Mouse (Mus musculus) c-Kit-positive CD71-negative TER-119-negative erythroid progenitor cells, embryonic 14.5 days (primary cell): Measurements from ENCODE around the gene Phactr1.

Experiments
- DNase-seq: peaks from one replicate; pipeline ENCODE4 v3.0.0-alpha.2; 2013; ENCODE audit warnings: low read depth

Phactr1 gene

DNA sequence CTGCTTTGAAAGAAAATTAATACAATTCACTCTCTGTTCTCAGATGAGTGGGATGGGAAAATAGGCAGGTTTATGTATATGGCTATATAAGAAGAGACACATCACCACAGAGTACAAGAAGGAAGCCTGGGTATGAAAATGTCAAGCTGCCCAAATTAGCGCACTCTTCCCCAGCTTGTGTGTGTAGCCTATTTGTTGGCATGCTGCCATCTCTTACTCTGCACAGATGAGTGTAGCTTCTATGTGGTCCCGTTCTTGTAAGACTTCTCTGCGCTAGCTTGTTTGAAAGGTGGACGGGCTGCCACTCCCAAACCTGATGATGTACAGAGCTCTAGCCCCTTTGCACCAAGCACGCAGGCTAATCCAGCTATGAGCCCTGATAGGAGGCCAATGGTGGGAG, 78.7 kb downstream of the Phactr1 start:
- DNase-seq: no peak

- DNase-seq: no peak
These were observed 80.6 kb downstream of the Phactr1 start for GRCm38 (mm10) chr13:42760907-42761544.

DNA sequence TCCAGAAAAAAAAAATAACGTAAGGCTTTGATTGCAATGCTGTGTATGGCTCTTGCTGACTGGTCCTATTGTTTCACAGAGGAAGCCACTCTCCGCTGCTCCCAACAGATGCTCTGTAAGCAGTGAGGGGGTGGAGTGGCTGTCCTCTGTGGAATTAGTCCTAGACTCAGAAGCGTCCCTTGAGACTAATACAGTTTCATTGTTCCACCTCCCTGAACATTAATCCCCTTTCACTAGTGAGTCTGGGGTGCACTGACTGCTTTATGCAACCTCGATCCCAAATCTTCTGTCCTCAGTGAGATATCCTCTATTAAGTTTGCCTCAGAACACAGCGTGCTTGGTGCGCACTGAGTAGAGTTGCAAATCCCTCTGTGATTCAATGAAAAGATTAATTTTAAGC, 91.9 kb downstream of the Phactr1 start:
- DNase-seq: no peak

- DNase-seq: no peak
These were observed 93.6 kb downstream of the Phactr1 start for GRCm38 (mm10) chr13:42774040-42774439.

DNA sequence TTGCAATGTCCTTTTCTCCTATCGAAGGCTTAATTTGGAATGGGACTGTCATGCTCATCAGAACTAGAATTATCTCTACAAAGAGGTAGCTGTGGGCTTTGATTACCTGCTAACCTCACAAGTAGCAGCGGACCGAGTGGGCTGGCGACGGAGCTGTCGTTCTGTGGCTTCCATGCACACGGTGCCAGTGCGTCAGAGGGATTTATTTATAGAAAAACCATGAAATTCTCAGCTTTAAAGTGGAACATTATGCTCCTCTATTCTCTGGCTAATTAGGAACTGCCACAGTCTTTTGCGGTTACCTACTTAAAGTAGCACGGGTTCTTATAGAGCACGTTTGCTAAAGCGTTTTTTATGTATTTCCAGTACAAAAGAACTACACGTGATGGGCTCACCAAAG, 101.7 kb downstream of the Phactr1 start:
- no peak for DNase-seq

- DNase-seq: no peak
These were observed 108.8 kb downstream of the Phactr1 start for GRCm38 (mm10) chr13:42789221-42789620.

GRCm38 (mm10) chr13:42792279-42792678, 111.9 kb downstream of the Phactr1 start:
- peak; percentile 7 for DNase-seq

DNA sequence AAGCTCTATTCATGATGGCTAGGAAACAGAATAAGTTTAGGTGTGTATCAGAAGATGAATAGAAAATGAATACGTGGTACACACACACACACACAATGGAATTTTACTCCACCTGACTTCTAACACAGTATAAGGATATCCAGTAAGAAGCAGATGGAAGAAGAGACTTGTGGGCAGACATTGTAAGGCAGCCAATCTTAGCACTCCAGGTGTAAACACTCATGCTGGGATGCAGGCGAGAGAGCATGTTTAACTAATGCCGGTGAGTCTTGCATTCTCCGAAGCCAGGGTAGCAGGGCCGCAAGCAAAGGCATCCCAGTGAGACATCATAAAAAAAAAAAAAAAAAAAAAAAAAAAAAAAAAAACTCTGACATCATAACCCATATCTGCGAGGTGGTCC, 120.1 kb downstream of the Phactr1 start:
- no peak for DNase-seq

DNA sequence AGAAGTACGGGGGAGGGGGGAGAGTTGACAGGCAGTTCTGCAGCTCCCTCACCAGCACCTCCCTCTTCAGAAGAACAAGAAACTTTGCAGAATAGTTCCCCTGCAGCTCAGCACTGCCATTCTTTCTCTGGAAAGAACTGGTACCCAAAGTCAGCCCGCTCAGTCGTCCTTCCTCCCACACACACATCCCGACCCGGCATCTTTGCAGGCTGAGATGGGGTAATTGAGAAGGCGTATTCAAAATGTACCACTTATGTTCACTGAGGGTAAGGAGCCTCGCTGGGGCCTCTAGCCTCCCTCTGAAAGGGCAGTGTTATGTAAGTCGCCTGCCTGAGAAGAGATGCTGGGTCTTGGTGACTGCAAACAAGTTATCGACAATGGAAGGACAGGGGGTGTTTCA, 123.9 kb downstream of the Phactr1 start:
- DNase-seq: no peak

DNA sequence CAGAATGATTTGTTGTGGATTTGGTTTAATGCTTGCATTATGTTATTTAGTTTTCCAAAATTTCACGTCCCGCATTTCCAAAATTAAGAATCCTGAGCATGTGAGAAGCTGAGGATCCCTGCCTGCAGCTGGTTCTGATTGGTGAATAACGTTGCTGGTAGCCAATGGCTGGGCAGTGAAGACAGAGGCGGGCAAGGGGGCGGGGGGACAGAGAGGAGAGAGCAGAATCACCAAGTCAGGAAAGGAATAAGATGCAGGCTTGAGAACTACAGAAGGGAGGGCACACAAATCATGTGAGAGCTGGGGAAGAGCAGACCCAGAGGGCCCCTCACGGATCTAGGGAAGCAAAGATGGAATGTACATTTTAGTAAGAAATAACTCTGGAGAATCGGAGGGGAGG, 132.3 kb downstream of the Phactr1 start:
- DNase-seq: no peak

GRCm38 (mm10) chr13:42818378-42818777, 138.0 kb downstream of the Phactr1 start:
- peak; percentile 33 for DNase-seq

- DNase-seq: no peak
These were observed 140.1 kb downstream of the Phactr1 start for GRCm38 (mm10) chr13:42820513-42820912.

DNA sequence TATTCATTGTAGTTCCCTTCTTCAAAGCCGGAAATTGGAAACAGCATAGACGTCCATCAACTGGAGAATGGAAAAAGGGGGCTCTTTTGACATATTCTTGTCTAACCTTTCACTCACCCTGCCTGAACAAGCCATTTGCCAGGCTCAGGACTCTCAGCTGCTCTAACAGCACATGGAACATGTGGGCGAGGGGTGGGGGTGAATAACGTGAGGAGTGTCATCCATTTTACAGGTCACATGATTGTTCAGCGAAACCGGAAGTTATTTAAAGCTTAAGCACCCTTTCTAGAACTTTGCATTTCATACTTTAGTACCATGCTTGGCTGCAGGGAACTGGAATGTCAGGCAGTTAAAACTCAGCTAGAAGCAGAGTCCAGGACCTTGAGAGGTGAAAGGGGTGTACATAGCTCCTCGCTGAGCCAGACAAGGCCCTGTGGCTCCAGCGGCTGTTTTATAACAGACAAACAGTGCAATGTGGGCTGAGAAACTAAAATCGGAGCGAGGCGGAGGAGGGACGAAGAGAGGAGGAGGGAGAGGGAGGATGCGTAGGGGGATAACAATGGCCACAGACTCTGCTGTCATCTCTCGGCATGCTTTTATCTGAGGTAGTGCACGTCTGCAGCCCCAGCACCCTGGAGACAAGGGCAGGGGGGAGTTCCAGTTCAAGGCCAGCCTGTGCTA, 141.1 kb downstream of the Phactr1 start:
- DNase-seq: no peak

DNA sequence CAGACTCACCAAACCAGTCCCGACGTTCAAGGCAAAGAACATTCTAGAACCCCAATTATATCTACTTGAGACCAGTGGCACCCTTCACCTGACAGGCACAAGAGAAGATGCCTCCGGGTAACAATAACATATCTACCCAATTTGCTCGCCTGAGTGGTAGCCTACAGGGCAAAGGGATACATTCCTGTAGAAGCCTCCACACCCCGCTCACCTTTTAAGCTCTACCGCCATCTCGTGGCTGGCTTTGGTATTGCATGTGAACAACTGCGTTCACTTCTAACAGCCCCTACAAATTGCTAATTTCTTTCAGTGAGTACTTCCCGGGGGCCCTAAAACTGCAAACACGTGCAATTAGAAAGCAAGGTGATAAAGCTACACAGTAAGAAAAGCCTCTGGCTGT, 142.1 kb downstream of the Phactr1 start:
- DNase-seq: peak; percentile 60

DNA sequence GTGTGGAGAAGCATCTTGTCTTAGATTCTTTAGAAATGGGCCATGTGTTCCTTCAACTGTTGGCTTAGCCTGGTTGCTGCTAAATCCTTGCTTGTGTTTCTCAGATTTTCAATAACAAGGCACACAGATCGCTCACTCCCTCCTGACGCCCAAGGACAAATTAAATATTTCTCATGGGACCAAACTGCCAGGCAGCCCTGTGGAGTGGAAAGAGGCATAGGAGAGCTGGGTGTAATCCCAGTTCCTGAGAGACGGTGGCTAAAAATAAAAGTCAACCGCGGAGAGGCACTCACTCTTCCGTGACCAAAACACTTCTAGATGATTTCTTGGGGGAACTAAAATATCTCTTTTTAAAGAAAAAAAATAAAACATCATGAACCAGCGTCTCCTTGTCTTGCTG, 143.5 kb downstream of the Phactr1 start:
- no peak for DNase-seq

DNA sequence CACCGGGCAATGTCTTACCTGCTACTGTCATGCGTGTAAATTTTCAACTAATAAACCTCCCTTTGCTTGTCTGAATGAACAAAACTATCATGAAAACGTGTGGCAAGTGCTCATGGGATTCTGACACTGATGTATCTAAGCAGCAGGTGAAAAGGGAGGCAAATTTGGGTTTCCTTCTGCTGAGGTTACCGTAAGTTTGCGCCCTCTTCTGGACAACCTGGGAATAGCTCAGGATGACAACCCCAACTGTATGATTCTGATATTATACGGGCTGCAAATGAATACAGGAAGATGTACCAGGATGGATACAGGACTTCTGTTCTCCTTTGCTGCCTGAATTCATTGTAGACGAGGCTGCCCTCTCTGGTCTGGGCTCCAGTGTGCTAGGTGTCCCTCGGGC, 146.2 kb downstream of the Phactr1 start:
- DNase-seq: peak; percentile 10

DNA sequence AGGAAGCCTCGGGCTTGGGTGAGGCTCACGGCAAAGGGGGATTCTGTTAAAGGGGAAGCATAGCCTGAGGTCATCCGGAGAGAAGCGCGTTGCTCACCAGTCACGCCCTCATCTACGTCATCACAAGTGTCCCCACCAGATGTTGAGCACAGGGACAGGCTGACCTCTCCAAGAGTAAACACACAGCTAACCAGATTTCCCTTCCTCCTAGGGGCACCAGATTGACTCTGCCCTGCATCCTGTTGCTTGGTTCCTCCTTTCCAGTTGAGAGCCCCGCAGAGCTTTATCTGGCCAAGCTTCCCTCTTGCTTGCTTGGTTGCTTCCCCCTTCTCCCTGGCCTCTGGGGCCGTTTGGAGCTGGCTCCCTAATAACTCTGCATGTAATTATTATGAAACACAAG, 148.6 kb downstream of the Phactr1 start:
- DNase-seq: peak; percentile 35

DNA sequence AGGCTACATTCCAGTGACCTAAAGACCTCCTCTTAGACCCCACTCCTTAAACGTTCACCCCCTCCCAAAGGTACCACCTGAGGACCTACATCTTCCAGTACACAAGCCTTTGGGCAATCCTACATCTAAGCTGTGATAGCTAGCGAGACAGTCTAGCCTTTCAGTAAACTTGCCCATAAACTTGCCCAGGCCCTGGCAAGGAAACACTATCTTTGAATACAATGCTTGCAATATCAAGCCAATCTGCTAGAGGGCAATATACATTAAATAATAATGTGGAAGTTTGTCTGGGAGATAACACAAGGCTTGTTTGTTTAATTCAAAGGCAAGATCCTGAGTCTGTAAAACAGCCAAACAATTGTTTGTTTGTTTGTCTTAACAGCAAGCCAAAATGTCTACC, 155.0 kb downstream of the Phactr1 start:
- DNase-seq: no peak

- no peak for DNase-seq
These were observed 158.9 kb downstream of the Phactr1 start for GRCm38 (mm10) chr13:42839358-42839757.

GRCm38 (mm10) chr13:42852086-42852485, 171.7 kb downstream of the Phactr1 start:
- DNase-seq: no peak

GRCm38 (mm10) chr13:42853900-42854595, 173.6 kb downstream of the Phactr1 start:
- no peak for DNase-seq

GRCm38 (mm10) chr13:42866162-42866941, 185.9 kb downstream of the Phactr1 start:
- peak; percentile 12 for DNase-seq

- DNase-seq: no peak
These were observed 186.6 kb downstream of the Phactr1 start for GRCm38 (mm10) chr13:42867026-42867425.
